Mouse (Mus musculus): Measurements from ENCODE around the gene Sept3.
A peak's percentile ranks its signal among the peaks of the same experiment; 100 is the strongest.

Sept3 gene

DNA sequence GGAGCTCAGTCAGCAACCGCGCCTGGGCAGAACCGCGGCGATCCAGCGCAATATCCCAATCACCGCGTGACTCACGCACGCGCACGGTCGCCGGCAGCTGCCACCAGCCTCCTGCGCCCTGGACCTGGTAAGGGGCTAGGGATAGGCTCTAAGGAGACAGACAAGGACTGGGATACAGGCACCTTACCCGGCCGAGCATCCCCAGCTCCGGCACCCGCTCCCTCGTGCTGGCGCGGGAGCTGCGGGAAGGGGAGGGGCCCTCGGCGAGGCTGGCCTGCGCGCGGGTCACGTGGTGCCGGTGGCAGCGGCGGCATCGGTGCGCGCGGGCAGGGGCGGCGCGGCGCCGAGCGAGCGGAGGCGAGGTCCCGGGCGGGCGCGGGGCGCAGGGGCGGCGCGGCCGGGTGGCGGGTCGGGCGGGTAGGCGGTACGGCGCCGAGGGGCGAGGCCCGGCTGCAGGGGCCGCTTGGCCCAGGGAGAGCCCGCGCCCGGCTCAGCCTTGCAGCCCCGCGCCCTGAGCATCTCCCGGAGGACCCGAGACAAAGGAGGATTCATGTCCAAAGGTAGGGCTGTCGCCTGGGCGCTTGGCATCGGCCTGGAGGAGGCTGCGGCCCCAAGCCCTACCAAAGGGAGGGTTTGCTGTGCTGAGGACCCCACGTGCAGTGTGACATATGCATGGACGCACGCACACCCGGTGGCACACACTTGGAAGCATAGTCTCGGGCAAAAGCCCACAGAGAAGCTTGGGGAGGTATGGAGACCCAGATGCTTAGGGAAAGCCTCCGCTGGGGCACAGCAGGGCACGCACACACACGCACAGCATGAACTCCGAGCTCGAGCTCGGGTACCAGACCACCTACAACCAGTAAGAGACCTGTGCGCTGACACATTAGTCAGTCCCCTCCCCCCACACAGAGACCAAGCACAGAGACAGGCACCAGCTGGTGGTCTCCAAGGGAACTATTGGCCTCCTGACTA lies 521 bp downstream of the Sept3 start:
- DNase-seq, result peak in 1 of 2 experiments; percentile 39

- DNase-seq, result no peak
Measured at GRCm38 (mm10) chr15:82277591-82277990, 2.9 kb downstream of the Sept3 start.

- no peak for DNase-seq
Measured at GRCm38 (mm10) chr15:82280638-82281037, 5.9 kb downstream of the Sept3 start.

DNA sequence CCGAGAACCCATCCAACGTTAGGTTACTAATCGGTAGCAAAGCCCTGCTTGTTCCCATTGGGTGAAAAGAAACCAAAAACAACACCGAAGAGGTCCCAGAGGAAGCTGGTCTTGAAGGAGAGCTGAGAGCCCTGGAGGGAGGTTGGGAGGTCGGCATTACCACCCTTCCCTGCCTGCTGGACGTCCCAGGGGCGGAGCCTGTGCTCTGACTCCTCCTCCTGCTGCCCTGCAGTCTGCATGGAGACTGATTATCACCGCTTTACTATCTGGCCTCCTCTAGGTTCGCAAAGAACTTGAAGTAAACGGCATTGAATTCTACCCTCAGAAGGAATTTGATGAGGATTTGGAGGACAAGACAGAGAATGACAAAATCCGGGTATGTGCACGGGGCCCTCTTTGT lies 11.5 kb downstream of the Sept3 start:
- no peak for DNase-seq

GRCm38 (mm10) chr15:82290252-82290651 lies 15.6 kb downstream of the Sept3 start:
- DNase-seq, result no peak

DNA sequence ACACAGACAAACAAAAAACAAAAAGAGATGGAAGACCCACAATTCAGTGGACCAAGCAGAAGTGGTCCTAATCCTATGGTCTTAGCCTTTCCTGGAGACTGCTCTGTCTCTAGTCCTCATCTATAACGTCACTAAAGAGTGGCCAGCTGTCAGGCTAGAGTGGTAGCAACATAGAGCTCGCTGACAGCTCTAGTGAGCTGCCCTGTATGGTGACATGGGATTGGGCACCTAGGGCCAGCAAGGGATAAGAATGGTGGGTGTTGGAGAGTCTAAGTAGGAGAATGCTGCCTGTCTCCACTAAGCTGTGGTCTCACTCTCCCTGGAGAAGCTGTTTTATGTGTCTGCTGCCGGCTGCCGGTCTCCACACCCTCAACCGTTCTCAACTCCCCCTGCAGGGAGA lies 18.2 kb downstream of the Sept3 start:
- no peak for DNase-seq

DNA sequence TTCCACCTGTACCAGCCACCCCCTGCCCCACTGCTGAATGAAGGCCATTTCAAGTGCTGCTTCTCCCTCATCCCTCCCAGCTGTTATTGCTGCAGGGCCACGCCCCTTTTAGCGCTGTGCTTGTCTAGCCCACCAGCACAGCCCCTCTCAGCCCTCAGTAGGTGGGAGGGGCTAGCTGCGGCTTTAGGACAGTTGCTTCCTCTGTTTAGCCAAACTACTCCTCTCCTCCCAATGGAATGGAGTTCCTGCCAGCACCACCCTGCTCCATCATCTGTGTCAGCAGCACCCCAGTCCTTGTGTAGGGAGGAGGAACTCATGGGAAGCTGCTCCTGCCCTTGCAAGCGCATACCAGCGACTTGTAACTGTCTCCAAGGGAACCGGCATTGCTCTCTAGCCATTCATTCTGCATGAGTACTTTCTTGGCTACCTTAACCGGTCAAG lies 18.6 kb downstream of the Sept3 start:
- no peak for DNase-seq

DNA sequence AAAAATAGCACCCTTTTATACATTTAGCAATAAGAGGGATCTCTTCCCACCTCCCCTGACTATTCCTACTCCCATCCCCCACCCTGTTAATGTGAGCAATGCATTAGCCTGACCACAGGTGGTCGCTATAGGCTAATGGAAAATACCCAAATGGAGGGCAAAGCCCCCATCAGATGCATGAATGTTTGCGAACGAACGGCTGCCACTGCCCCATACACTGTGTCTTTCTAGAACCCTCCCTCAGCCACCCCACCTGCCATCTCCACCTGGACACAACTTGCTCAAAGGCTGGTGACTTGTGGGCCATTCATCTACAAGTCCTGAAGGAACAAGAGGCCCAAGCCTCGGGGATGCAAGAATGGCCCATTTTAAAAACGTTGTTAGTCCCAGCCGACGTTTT lies 19.4 kb downstream of the Sept3 start:
- DNase-seq, result peak in 1 of 2 experiments; percentile 30

DNA sequence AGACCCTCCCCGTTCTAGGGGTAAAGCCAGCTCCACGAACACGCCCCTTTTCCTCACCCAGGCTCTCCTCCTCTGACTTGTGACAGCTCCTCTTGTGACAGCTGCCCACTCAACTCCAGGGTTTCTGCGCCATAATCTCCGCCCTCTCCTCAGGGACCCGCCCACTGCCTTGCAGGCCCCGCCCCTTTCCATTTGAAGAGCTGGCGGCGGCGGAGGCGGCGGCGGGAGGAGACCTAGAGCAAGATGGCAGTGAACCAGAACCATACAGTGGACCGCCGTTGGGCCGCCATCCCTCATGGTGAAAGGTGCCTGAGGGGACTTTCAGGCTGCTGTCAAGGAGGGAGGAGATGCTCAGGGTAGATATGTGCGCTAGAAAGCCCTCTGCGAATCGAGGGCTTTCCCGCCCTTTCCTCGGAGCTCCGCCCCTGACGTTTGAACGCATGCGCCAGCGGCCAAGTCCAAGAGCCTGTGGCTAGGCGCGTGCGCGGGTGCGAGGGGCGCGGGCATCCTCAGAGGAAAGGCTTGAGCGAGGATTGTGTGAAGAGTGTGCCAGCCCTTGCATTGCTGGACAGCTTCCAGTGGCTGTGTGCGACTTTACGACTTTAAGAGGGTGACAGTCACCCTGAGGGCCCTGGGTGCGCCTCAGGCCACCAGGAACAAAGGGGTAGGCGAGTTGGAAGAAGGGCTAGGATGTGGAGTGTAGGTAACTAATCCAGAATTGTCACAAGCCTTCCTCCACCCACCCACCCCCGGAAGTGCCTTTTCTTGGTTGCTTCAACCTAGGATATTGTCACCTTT lies 24.3 kb downstream of the Sept3 start, which contains the start of gene Wbp2nl:
Wbp2nl (plus strand) TSS at position 191 of the 798 bp plus-strand sequence.
- peak; percentile 35 to 56 for DNase-seq

- DNase-seq, result no peak
Measured at GRCm38 (mm10) chr15:82307107-82307506, 32.4 kb downstream of the Sept3 start.

GRCm38 (mm10) chr15:82308416-82308815 lies 33.7 kb downstream of the Sept3 start:
- DNase-seq, result no peak

DNA sequence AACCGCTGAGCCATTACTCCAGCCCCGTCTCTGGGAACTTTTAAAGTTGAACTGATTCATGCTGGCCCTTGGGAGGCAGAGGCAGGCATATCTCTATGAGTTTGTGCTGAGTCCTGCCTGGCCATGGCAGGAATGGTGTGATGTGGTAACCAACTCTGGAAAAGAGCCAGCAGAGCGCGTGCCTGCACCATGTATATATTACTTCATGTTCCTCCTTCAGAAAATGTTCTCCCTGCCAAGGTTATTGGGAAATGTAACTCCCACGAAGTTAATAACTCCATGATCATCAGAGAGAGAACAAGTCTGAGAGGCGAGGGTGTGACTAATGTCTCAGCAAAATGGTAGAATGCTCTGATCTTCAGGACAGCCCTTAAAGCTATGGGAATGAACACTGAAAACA lies 43.1 kb downstream of the Sept3 start:
- DNase-seq, result peak in 1 of 2 experiments; percentile 27

DNA sequence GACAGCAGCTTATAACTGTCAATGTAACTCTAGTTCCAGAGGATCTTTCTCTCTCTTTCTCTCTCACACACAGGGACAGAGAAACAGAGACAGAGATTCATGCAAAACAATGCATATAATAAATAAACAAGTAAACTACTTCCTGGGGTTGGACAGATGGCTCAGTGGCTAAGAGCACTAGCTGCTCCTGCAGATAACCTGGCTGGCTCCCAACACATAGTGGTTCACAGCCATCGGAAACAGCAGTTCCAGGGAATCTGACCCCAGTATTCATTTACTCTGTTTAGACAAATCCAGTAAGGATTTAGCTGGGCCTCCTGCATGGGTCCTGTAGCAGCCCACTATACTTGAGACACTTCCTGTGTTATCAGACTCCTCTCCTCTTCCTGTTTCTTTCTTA lies 44.9 kb downstream of the Sept3 start:
- no peak for DNase-seq

DNA sequence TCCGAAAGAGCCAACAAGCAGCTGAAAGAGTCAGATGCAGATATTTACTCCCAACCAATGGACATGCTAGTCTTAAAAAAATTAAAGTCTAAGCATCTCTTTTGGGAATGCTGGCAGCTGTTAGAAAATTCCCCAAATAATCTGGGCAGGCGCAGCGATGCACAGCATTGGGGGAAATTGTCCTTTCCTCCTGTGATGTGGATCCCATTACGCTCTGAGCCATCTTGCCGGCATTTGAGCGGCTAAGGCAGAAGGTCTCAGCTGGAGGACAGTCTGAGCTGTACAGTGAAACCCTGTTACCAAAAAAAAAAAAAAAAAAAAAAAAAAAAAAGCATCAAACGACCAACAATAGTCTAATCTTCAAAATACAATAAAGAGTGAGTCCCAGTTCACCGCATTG lies 47.5 kb downstream of the Sept3 start:
- DNase-seq, result no peak

GRCm38 (mm10) chr15:82325382-82325781 lies 50.7 kb downstream of the Sept3 start:
- no peak for DNase-seq

DNA sequence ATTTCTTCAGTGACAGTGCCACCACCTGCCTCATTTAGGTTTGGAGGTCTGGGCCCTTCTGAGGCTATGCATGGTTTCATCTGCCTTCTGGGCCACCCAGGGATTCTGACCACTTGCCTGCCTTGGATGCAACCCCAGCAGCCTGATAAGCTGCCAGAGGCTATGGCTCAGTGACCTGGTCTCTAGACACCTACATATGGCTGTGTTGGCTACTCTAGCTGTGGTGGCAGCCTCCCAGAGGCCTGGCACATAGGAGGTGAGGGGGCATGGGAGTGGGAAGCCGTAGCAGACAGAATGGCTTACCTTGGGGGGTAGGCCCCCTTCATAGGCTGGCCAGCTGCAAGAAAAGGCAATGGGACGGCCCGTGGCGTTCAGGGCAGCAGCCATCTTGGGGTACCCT lies 60.5 kb downstream of the Sept3 start:
- DNase-seq, result no peak

DNA sequence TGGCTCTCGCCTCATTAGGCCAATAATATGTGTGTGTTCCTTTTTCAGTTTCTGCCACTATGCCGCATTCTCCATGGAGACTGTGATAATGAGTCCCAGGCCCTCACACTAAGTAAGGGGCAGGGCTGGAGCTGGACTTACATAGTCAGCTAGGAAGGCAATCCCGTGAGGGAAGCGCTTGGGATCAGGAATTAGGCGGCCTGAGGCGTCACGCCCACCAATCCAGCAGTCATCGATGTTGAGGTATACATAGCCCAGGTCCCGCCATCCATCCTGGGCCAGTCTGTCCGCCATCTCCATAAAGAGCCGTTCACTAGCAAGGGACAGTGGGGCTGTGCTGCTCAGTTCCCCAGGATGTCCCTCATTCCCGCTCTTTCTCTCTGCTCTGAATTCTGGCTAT lies 61.9 kb downstream of the Sept3 start:
- no peak for DNase-seq

GRCm38 (mm10) chr15:82337875-82338274 lies 63.2 kb downstream of the Sept3 start:
- peak in 1 of 2 experiments; percentile 28 for DNase-seq

GRCm38 (mm10) chr15:82338593-82339112 lies 64.0 kb downstream of the Sept3 start, which contains the start of the genes Naga, Pheta2 and Smdt1:
Gene Naga (minus strand): TSS chr15:82338925.
Gene Pheta2 (plus strand): TSS chr15:82338942.
Gene Smdt1 (plus strand): TSS chr15:82338959.
- peak; percentile 97 to 98 for DNase-seq

GRCm38 (mm10) chr15:82339150-82339549 lies 64.5 kb downstream of the Sept3 start:
- DNase-seq, result no peak

DNA sequence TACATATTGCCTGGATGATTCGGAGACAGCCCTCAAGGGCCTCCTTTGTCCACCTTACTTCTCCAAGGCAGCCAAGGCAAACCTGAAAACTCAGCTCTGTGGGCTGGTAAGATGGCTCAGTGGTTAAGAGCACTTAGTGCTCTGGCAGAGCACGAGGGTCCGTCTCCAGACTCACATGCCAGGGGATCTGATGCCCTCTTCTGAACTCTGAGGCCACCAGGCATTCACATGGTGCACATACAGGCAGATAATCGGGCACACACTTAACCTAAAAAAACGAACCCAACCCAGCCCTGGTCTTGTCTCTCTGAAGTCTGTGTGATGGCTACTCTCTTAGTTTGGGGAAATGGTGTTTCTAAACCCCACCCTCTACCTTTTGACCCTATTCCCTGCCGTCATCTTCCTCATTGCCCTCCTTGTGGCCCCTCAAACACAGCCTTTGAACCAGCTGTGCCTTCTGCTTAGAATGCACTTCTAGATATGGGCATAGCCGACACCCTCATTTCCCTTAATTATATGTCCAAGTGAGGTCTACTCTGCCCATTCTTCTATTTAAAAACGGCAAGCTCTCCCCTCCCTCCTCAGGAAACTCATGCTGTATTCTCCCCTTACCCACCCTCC lies 65.1 kb downstream of the Sept3 start:
- no peak for DNase-seq

DNA sequence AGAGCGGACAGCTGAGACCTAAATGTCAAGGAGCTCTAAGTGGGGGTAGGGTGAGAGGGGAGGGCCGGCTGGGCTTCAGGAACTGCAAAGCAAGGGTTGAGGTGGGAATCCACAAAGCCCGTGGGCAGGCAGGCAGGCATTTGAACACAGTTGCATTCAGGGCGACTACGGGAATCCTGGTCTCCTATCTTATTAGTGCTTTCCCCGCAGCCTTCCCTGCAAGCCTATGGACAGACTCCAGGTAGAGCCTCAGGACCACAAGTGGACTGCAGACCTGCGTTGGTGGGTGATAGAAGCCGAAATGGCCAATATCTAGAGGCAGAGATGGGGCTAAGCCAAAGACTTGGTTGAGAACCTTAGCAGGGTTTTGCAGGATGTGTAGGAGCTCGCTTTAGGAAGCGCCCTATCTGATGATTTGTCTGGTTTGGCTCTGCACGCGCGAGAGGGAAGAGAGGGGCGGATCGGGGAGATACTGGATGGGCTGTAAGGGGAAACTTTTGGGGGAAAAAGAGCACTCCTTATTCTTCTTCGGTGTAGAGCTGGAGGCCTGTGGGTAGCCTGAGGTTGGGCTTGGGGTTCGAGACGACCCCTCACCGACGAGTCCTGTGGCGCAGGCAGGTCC lies 65.8 kb downstream of the Sept3 start:
- no peak for DNase-seq

Measured in lung, postnatal 4 days (tissue).